Mouse (Mus musculus): ENCODE results near the gene Sun1.

Sun1 gene

DNA sequence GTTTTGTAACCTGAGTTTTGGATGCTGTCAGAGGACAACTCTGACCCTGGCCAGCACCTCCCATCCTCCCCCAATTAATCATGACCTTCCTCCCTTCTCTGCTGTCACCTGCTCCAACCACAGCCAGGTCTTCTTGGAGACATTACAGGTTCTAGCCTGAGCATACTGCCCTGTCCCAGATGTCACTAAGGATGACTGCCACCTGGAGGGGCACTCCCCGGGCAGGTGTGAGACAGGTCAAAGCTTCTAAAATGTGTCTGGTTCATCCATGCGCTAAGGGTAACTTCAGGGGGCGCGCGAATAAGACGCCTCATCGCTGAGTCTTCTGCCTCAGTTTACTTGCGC, 51.3 kb downstream of the Sun1 start:
- DNase-seq (ENCODE audit: low spot score in 2 of 2): no peak

DNA sequence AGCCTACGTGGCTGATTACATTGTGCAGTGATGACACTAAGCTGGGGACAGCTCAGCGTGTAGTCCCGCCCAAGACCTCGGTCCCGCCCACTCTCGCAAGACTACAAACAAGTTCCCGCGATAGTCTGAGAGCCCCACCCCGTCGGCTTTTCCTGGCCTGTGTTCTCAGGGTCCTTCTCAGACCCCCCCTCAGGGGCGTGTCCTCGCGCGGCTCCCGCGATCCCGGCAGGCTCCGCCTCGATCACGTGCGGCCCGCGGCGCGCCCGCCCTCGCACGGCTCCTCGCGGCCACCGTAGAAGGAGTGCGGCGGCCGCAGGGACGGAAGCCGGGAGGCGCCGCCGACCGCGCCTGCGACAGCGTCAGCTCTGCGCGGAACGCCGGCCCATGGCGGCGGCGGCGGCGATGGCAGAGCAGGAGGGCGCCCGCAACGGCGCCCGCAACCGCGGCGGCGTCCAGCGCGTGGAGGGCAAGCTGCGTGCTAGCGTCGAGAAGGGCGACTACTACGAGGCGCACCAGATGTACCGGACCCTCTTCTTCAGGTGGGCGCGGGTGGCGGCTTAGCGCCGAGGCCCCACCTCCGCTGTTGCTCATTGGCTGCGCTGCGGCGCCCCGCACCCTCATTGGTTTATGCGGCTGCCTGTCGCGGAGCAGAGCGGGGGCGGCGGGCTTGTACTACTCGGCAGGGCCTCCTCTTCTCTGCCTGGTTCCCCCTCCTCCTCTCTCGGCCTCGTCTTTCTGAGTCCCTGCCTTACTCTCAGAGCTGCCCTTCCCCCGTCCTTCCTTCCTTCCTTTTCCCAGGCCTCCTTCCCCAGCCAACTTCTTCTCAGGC, 51.9 kb downstream of the Sun1 start, which contains the start of gene Get4:
Get4 (plus strand) TSS at position 244 of the 829 bp plus-strand sequence.
- peak; percentile 95 to 99 for DNase-seq (ENCODE audit: low spot score in 2 of 2)

DNA sequence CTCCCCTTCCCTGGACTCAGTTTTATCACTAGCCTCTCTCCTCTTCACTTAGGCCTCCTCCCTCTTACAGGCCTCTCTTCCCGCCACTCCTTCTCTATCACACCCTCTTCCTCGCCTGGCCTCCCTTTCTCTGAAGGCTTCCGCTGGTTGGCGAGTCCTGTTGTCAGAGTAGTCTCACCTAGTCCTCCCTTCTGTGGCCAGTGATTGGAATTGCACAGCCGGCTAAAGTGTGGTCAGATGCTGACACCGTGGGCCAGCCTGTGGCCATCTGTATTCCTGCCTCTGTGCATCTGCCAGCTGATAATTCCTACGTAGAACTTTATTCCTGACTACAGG, 52.4 kb downstream of the Sun1 start:
- DNase-seq (ENCODE audit: low spot score in 2 of 2): no peak

DNA sequence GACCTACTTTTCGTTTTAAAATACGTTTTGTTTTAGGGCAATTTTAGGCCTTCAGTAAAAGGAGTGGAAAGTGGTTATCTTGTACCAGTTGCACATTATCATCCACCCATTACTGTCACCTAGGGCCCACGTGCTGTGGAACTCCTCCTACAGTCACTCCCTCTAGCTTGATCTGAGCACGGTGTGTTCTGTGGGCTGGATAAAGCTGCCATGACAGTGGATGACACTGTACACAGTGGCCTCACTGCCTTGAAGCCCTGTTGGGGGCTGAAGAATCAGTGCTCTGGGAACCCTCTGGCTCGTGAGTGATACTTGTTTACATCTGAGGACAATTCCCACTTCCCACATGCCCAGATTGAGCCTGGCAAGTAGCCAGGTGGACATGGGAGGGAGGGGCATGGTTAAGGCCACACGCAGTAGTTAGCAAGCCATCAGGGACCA, 52.9 kb downstream of the Sun1 start:
- no peak for DNase-seq (ENCODE audit: low spot score in 2 of 2)

DNA sequence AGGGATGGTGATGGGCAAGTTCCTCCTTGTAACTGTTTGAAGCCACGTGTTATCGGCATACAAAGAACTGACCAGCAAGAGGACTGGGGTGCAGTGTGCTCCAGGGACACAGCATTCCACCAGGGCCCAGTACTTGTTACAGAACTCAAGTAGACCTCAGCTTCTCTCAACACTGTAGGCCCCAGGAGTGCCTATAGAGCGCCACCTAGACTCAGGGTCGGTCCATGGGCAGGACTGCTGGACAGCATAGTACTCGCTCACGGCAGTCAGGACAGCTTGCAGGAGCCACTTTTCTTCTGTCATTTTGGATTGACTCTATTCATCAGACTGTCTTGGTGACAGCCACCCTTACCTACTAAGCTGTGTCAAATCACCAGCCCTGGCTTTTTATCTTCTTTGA, 54.5 kb downstream of the Sun1 start:
- DNase-seq (ENCODE audit: low spot score in 2 of 2): no peak

DNA sequence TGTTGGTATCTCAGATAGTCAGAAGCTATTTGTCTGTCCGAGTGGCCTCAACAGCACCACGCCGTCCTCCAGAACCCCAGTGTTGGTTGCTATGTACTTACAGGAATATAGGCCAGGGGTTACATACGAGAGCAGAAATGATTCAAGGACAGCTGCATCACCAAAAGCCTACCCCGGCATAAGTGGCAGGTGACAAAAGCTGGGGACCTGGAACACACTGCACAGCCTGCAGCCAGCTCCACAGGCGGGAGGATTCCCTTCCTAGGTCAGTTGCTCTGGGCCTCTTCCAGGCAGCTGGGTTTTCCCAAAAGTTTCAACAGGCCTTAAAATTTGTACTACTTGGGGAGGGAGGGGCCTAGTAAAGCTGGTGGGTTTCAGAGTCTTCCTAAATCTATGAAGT, 55.3 kb downstream of the Sun1 start:
- DNase-seq (ENCODE audit: low spot score in 2 of 2): no peak

DNA sequence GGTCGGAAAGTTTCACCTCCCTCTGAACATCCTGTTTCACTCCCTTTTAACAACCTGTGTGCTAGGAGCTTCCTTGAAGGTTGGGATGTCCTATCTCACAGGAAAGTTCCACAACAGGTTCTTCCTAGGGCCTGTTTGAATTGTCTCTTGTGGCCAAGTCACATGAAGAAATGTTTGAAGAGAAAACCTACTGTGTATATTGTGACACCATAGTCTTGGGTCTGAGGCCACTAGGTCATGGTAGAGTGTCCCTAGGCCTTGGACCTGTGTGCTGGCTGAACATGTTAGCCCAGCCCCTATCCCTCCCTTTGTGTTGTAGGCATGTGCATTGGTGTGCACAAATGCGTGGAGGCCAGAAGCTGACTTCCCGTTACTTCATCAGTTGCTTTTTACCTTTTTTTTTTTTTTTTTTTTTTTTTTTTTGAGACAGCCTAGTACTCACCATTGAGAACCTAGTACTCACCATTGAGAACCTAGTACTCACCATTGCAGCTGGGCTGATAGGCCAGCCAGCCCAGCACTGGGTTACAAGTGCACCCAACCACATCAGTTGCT, 55.9 kb downstream of the Sun1 start:
- DNase-seq (ENCODE audit: low spot score in 2 of 2): no peak

DNA sequence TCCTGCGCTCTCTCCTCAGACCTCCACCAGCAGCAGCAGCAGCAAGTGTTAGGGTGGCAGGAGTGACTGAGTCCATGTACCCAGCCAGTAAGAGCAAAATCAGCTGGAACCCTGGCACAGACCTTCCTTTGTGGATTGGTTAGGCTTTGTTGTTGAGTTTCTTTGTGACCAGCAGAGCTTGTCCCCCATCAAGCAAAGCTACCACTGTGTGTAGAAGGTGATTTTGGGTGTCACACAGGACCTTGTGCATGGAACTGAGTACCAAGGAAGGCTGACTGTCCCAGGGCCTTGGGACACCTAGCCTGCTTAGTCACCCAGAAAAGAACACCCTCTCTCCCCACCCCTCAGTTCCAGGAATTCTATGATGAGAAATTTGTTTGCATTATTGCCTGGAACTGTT, 56.8 kb downstream of the Sun1 start:
- no peak for DNase-seq (ENCODE audit: low spot score in 2 of 2)

DNA sequence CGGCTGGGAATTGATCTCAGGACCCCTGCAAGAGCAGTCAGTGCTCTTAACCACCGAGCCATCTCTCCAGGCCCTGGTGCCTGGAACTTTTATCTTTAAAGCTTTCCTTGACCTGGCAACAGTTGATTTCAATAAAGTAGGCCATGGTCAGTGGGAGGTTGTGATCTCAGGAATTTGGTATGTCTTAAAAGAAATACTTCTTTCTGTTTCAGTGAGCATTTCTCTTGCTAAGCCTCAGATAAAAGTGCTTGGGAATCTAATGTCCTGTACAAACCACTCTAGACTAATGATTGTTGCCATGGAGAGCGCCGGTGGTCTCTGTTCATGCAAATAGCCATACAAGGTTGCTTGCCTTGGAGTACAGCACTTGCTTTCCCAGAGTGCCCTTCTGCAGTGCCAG, 57.4 kb downstream of the Sun1 start:
- no peak for DNase-seq (ENCODE audit: low spot score in 2 of 2)

DNA sequence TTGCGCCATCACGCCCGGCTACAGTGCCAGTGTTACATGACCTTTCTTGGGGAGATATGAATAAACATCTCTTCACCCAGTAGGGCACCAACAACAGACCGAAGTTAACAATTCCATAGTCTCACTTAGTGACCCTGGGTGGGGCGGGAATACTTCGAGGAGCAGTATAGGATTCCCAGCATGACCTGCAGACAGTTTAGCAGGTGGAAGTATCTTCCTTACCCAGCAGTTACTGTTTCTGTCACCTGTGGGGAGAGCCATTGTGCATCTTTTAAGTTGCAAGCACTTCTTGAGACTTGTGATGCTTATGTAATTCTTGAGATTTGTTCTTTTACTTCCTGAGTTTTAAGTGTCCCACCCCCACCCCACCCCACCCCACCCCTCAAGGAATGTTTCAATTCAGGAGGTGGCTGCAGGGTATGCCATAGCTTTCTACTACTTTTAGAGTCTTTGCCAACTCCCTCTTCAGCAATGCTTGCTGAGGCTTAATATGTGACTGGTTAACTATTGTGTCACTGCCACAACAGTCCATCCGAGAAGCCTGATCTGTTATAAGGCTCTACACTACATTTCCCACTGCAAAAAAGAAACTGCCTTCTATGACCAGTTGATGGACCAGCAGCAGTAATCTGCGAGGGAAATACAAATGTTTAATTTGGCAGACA, 58.1 kb downstream of the Sun1 start:
- no peak for DNase-seq (ENCODE audit: low spot score in 2 of 2)

DNA sequence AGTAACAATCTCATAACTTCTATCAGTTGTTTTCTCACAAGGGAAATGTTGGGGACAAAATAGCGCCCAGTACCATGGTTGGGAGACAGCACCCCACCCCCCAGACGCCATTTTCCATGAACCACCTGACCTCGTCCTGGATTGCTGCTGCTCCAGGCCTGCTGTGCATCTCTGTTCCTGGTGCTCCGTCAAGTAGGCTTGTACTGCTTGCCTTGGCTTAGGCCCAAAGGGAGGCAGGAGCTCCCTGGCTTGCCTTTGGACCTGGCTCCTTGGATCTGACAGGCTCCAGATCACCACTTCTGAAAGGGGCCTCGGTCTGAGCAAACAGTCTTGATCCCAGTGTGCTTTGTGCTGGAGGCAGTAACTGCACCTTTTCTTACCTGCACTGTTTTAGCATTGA, 59.4 kb downstream of the Sun1 start:
- DNase-seq (ENCODE audit: low spot score in 2 of 2): no peak

DNA sequence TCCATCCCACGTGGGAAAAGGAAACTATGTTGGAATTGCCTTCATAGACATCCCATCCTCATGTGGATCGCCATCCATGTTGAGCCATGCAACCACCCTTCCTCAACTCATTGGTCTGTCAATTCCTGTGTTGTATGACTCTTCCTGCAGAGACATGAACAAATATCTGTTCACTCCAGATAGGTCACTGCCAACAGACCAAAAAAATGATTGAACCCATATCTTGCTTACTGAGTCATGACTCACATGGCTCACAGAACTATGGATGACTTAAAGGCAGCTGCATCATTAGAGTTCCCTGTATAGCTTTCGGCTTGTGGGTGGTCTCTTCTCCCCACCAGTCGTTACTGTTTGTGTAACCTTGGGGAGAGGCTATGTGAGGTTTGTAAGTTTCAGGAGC, 61.0 kb downstream of the Sun1 start:
- DNase-seq (ENCODE audit: low spot score in 2 of 2): no peak

DNA sequence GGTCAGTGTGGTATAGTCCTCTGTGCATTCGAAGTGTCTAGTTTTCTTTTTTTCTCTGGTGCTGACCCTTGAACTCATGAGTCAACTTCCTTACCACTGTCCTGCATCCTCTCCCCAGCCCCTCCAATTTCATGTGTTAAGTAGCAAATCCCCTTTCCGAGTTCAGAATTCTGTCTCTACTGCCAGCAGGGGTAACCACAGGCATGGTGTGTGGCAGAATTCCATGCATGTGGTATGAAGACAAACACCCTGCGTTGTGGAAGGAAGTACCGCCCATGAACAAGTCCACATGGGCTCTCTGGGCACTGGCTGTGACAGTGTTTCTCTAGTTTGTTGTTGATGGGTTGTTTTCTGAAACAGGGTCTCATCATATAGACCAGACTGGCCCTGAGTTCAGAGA, 67.2 kb downstream of the Sun1 start:
- DNase-seq (ENCODE audit: low spot score in 2 of 2): no peak

DNA sequence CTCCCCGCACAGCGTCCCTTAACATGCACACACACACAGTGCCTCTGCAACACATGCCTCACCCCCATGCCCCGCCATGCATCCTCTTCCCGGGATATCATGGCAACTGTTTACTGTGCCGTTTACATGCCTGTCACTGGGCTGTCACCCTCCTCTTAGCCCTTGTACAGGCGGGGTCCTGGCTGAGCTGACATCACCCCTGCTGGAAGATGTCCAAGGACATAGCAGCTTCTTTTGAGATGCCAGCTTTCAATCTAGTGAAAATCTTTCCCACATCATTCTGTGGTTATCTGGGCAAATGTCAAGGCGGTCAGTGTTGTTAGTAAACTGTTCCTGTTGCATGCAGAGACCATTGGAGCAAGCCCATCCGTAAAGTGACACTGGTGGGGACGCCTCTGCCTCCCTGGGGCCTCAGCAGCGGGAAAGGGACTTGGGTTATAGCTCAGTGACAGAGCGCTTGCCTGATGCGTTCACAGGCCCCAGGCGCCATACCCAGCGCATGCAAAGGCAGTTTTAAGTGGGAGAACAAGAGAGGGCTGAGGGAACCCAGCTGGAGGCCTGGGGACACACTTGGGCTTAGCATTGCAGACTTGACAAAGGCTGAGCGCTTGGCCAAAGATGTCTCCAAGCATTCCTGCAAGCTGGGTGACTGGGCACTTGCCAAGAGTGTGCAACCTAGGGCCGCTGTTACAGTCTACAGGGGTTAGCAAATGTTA, 70.5 kb downstream of the Sun1 start:
- no peak for DNase-seq (ENCODE audit: low spot score in 2 of 2)

DNA sequence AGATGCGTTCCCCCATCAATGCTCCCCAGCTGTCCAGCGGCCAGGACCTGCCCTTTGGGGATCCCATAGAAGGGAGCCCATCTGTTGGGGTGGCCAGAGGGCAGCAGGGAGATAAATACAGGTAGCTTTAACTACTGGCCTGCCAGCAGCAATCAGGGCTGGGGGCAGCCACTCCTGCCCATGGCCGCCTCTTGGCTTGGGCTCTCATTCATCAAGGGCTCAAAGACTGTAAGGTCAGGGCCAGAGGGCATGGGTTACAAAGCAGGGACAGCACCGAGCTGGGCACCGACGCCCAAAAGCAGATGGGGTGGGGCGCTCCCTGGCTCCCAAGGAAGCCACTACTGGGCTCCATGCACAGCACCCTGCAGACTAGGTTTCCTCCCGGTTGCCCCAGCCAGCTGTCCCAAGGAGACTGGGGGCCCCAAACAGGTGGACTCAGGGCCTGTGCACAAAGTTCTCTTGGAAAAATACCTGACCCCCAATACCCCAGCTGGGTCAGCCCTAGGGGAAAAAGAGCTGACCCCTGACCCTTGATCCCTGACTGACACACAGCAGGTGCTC, 71.6 kb downstream of the Sun1 start:
- DNase-seq (ENCODE audit: low spot score in 2 of 2): no peak

DNA sequence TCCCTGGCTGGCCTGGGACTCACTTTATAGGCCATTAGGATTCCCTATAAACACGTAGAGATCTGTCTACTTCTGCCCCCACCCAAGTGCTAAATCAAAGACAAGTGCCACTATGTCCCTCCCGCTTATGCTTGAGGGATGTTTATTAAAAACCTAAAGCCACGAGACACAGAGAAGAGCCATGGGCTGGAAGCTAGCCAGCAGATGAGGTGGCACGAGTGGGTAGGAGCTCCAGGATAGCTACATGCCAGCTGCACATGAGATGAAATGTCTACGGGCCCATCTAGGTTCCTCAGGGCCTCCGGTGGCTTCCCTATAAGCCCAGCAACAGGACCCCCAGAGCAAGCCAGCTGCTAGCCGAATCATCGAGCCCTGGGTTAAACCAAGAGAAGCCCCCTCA, 76.8 kb downstream of the Sun1 start:
- peak; percentile 58 to 71 for DNase-seq (ENCODE audit: low spot score in 2 of 2)

DNA sequence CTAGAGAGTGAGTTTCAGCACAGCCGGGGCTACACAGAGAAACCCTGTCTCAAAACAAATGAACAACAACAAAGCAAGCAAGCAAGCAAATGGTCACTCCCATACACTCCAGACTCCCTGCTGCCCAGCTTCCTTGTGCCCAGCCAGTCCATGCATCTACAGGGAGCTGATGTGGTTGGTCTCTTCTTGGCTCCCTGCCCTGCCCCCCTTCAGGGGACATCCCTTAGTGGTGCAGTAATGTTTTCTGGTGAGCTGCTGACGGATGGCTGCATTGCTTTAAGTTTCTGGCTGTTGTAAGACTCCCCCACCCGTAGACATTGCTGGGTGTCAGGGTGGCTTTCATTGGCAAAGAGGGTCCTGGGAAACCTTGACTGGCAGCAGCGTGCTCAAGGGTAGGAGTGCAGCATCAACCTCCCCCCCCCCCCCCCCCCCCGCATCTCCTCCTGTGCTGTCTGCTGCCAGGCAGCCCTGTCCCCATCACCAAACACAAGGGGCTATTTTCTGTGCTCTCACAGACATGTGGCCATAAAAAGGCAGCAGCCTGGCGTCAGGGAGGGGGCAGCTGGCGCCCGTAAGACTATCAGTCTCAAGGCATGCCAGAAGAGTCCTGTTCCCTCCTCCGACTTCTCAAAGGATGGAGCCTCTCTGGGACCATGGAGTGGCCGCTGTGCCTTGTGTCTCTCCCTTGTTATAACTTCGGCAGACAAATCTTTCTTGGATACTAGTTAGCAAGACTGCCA, 81.1 kb downstream of the Sun1 start:
- no peak for DNase-seq (ENCODE audit: low spot score in 2 of 2)

DNA sequence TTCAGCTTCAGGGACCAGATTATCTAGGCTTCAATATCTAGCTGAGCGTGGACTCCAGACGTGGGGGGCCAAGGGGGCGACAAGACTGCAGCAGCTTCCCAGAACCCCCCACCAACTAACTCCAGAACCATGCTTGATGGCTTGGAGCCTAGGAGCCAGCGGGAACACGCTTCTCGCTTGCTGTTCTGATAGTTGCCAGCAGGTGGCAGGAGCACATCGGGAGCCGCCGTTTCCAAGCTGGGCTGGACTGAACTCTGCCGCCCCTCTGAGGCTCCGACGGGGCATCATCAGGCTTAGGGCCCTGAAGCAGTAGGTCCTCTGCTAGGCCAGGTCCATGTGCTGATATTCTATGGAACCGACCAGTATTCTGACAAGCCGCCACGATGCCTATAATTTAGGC, 81.8 kb downstream of the Sun1 start:
- peak; percentile 84 to 90 for DNase-seq (ENCODE audit: low spot score in 2 of 2)

DNA sequence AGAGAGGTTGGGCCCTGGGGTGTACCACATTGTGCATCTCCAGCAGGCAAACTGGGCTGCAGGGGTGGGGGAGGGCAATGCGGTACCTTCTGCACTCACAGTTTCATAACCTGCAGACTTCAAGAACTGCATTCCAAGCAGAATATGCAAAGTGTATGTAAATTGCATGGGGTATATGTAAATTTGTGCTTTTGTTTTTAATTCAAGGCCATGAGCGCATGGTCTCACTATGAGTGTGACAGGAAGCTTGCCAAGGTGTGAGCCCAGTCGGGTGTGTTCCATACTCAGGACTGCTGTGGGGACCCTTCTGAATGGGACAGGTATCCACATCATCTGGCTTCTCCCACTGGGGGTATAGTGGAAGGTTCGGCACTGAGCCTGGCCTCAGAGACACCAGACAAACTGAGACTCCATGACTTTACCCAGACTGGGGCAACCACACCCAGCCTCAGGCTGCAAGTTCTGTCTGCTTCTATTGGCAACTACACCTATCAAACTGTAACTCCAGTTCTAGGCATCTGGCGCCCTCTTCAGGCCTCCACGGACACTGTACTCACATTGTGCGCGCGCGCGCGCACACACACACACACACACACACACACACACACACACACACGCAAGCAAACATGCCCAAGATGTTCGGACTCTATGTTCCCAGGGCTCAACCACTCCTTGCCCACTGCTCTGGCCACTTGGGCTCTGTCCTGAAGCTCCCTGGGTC, 83.2 kb downstream of the Sun1 start:
- no peak for DNase-seq (ENCODE audit: low spot score in 2 of 2)

DNA sequence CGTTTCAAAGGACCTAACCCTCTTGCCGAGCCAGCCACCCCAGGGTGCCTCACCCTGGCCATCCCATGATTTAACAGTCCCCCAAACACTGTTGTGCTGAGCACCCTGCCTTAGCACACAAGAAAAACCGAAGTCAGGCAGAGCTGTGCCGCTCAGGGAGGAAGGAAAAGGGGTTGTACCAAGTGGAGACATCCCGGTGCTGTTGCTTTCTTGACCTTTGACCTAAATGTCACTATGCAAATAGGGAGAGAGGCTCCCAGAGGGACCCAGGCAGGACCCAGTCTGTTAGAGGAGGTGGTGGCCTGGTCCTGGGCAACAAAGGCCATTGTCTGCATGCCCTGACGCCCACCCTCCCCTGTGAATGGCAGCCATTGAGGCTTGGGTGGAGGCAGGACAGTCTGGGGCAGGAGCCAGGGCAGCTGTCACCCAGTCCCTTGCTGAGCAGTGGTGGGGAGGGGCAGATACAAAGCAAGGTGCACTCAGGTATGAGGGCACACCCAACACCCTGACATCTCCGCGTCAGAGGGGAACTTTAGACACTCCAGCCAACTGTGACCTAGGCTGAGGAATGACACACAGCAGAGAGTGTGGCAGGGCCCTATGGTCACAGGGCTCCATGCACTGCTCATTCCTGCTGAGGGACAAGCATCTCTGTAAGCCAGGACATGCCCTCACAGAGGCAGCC, 85.1 kb downstream of the Sun1 start:
- no peak for DNase-seq (ENCODE audit: low spot score in 2 of 2)

All from frontal cortex, postnatal 36 days (tissue).